Mouse (Mus musculus) myocyte (in vitro differentiated cells): ENCODE measurements around the gene Zmat5.
"Not testable (repeated sequence)": the region's sequence is repeated elsewhere in the genome, so short reads cannot be mapped to it uniquely, and the experiment has no call there.

Experiments
- CEBPB ChIP-seq: IDR thresholded peaks from 2 replicates; pipeline ENCODE4 v1.6.1; 2011; ENCODE audit warnings: mild to moderate bottlenecking, moderate library complexity; ENCODE audit not compliant: poor library complexity, insufficient read depth, severe bottlenecking
- E2F4 ChIP-seq: IDR thresholded peaks from one replicate; pipeline ENCODE4 v1.6.1; 2011; ENCODE audit warnings: mild to moderate bottlenecking, control low read depth, moderate library complexity; ENCODE audit not compliant: insufficient read depth
- MAX ChIP-seq: IDR thresholded peaks from one replicate; pipeline ENCODE4 v1.6.1; 2011; ENCODE audit warnings: low read depth, mild to moderate bottlenecking, control low read depth
- MYOD1 ChIP-seq, 3 experiments: IDR thresholded peaks; one replicate each; pipeline ENCODE4 v1.6.1; 2011; ENCODE audit warnings: control low read depth in 2 of 3, low read depth in 2 of 3, mild to moderate bottlenecking in 2 of 3, moderate library complexity in 1 of 3; ENCODE audit not compliant: insufficient read length in 2 of 3, control insufficient read depth in 1 of 3
- MYOG ChIP-seq, 3 experiments: IDR thresholded peaks; one replicate each; pipeline ENCODE4 v1.6.1; 2011; ENCODE audit warnings: control low read depth in 2 of 3, low read depth in 2 of 3, mild to moderate bottlenecking in 2 of 3; ENCODE audit not compliant: insufficient read length in 2 of 3, control insufficient read depth in 1 of 3, insufficient read depth in 1 of 3
- POLR2A ChIP-seq: IDR thresholded peaks from one replicate; pipeline ENCODE4 v1.6.1; 2011; ENCODE audit warnings: low read depth, mild to moderate bottlenecking, control low read depth, moderate library complexity; ENCODE audit not compliant: insufficient read length
- POLR2AphosphoS2 ChIP-seq: IDR thresholded peaks from one replicate; pipeline ENCODE4 v1.6.1; 2011; ENCODE audit warnings: low read depth, control low read depth; ENCODE audit not compliant: insufficient read length
- REST ChIP-seq: IDR thresholded peaks from one replicate; pipeline ENCODE4 v1.6.1; 2011; ENCODE audit warnings: mild to moderate bottlenecking, control low read depth, moderate library complexity; ENCODE audit not compliant: insufficient read depth, insufficient read length
- SRF ChIP-seq: IDR thresholded peaks from one replicate; pipeline ENCODE4 v1.6.1; 2011; ENCODE audit warnings: low read depth; ENCODE audit not compliant: control insufficient read depth, insufficient read length
- TCF12 ChIP-seq: IDR thresholded peaks from one replicate; pipeline ENCODE4 v1.6.1; 2011; ENCODE audit warnings: mild to moderate bottlenecking, control low read depth; ENCODE audit not compliant: poor library complexity, insufficient read depth, severe bottlenecking
- TCF3 ChIP-seq: IDR thresholded peaks from one replicate; pipeline ENCODE4 v1.6.1; 2011; ENCODE audit warnings: low read depth, control low read depth; ENCODE audit not compliant: insufficient read length
- USF1 ChIP-seq: IDR thresholded peaks from one replicate; pipeline ENCODE4 v1.6.1; 2011; ENCODE audit warnings: low read depth, mild to moderate bottlenecking, control low read depth, moderate library complexity

DNA sequence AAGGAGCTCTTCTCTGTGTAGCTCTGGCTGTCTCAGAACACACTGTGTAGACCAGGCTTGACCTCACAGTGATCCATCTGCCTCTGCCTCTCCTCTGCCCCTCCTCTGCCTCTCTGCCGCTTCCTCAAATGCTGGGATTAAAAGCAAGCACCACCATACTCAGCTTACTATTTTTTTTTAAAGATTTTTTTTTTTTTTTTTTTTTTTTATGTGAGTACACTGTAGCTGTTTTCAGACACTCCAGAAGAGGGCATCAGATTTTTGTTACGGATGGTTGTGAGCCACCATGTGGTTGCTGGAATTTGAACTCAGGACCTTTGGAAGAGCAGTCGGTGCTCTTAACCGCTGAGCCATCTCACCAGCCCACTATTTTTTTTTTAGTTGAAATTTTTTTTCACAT, 5.7 kb downstream of the Zmat5 start:
- TF ChIP-seq POLR2A; POLR2AphosphoS2; TCF12; MAX; MYOD1 (IDR thresholded peaks at IDR 0.05; ENCODE audit: control insufficient read depth in 1 of 3, insufficient read length in 2 of 3, low read depth in 2 of 3); USF1; SRF; TCF3; E2F4; REST; MYOG (IDR thresholded peaks at IDR 0.05; ENCODE audit: control insufficient read depth in 1 of 3, insufficient read depth in 1 of 3, insufficient read length in 2 of 3, low read depth in 2 of 3); CEBPB: not testable (repeated sequence)
